Mouse (Mus musculus) common myeloid progenitor, adult 5-6 weeks (primary cell): ENCODE data around the gene Slc10a2. TPM values are rescaled to one million over a fixed set of nuclear protein-coding genes. Genes with fewer than 3 reads are reported as not detected.
"Not testable (repeated sequence)": the region's sequence is repeated elsewhere in the genome, so short reads cannot be mapped to it uniquely, and the experiment has no call there.

ENCODE experiments used
- ATAC-seq: replicated peaks from 2 replicates; pipeline ENCODE4 v1.8.0; 2016; ENCODE audit warnings: low read depth, mild to moderate bottlenecking, moderate TSS enrichment, inconsistent platforms; ENCODE audit not compliant: poor library complexity, severe bottlenecking
- total RNA-seq: library from RNA; stranded (forward); fragments of 200-1000, 187-1606 nt; gene quantifications from 2 replicates; pipeline ENCODE4 v1.2.3, GENCODE M21; 2017

The Slc10a2 gene
- not detected in 2 replicates for total RNA-seq

- ATAC-seq: no peak
Measured at GRCm38 (mm10) chr8:5105186-5105585, at the start of gene Slc10a2. Slc10a2 (minus strand) TSS chr8:5105351.

DNA sequence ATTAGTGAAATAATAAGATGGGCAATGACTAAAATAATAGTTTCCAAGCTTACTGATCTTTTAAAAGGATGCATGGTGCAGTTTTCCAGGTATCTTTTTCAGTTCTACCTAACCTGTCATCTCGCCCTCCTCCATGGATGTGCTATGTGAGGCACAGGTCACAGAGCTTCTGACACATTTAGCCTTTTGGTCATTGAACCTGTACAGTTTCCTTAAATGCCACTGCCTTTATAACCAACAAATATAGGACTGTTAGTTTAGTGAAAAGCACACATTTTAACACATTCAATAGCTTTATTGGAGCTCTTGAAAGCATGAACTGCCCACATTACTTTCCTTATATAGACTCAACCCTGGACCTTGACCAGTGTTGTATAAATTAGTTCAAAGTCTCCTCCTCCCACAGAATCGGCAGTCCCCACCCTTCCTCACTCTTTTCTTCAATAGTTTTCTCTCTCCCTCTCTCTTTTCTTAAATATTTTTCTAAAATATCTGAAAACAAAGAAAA is 24.2 kb upstream of the Slc10a2 start:
- ATAC-seq: no peak

DNA sequence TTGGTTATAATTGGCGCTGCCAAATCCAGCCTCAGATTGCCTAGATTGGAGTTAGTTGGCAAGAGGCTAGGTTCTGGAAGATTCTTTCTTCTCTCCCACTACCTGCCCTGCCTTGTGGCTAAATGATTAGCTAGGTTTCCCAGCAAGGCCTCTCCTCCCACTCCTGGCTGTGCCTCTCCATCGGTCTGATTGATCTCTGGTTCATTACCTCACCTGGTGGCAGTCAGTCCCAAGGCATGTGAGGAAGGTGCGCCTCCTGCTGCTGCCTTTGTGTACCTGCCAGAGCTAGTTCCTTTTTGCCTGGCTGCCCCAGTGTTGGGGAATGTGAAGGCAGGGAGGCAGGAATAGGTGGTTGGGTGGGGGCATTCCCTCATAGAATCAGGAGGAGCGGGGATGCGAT is 1.7 kb upstream of the Slc10a2 start:
- no peak for ATAC-seq

DNA sequence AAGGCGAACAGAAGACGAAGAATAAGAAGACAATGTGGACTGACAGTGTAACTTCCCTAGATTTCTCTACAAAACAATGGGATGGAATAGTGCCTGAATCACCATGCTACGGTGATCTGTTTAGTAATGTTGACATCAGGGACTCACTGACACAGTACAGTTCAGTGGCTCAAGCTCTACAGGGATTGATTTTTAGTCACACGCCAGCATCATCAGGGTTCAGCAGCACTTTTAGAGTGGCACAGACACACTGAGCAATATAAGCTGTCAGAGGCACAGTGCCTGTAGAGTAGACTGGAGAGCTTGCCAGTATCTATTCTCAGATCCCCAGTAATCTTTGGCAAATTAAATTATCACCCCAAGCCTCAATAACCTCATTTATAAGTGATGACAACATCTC is 9.8 kb downstream of the Slc10a2 start:
- ATAC-seq: no peak

- not testable (repeated sequence) for ATAC-seq
Measured at GRCm38 (mm10) chr8:5093991-5094390, 11.2 kb downstream of the Slc10a2 start.

GRCm38 (mm10) chr8:5073654-5074293 is 31.4 kb downstream of the Slc10a2 start:
- no peak for ATAC-seq

DNA sequence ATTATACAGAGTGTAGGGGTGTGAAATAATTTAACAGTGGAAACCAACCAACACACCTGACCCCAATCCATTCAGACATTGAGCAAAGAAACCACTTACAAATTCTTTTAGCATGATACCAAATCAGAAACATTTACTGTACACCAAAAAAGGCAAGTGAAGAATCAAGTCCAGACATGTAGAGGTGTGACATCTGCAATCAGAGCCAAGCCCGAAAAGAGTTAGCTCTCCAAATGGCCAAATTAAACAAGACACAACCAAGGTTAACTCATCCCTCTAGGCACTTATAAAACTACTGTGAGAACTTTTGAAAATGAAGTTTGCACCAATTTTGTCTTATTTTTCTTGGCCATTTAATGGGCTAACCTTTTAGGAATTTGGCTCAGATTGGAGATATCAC is 46.3 kb downstream of the Slc10a2 start:
- ATAC-seq: no peak

DNA sequence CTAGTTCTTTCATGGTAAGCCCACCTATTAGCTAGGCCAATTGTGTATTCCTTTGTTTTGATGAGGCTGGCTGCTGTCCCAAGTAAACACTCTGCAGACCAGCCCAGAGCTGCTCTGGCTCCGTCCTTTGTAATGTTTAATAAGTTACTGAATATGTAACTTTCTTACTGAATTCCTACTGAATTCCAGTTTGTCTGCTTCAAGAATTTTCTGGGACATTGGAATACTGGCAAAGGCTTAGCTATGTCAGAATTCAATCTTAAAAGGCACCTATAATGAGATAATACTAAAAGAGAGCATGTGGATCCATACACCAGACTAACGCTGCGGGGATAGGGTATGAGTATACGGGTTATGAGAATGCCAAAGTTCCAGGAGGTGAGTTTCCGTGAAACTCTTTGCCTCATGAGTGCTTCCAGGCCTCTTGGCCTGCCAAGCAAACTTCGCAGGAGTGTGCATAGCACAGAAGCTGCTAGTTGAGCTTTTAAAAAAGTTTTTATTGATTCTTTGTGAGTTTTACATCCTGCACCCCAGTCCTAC is 60.7 kb downstream of the Slc10a2 start:
- not testable (repeated sequence) for ATAC-seq

DNA sequence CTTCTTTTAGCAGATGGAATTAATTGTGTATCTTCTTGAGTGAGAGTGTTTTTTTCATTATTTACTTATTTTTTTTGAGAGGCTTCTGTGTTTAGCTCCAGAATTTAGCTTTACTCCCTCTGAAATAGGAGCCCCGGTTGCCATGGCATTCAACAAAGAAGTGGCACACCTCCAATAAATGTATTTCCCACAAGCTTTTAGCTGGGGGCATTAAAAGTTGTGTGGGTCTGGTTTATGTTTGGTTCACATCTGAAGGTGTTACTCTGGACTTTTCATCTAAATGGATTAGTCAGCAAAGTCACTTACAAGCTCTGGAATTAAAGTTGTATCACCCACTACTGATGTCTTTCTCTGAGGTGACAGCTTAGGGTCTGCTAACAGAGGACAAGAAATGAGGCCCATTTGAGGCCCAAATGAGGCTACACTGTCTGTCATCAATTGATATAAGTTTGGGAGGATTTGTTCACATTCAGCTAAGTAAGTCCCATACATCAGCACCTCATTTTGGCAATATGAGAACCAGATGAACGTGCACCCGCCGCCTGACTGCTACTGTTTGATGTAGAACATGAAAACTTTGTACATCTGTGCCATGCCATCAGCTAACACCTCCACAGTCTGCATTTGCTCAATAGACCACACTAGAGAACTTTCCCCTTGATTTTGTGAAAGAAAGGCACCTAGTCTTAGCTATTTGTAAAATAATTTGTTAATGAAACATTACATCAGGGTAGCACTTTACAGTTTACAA is 66.2 kb downstream of the Slc10a2 start:
- no peak for ATAC-seq
